Mouse (Mus musculus): Measurements from ENCODE around the gene Adk.

Adk gene

DNA sequence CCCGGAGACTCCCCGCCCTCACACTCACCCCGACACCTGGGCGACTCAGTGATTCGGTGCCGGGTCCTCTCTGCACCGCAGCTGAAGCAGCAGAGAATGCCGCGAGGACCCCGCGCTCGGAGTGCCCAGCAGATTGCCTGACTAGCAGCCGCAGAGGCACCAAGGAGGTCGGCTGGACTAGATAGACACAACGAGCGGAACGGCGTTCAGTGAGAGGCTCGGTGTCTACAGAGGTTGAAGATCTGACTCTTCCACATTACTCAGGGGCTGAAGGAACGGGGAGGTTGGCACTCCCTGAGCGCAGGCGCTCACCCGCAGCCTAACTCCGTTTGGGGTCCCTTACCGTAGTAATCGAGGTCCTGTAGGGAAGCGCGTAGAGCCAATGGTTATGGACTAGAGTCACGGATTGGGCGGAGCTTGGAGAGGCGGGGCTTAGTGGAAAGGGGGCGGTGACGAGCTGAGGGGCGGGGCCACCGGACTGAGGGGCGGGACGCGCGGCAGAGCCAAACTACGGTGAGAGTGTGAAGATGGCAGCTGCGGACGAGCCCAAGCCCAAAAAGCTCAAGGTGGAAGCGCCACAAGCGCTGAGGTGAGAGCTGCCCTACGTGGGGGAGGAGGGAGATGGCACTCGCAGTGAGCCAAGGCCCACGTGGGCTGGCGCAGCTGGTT is at the start of gene Adk, which contains the start of gene Ap3m1:
TSS of gene Adk (plus strand) at position 463 of the 669 bp plus-strand sequence.
TSS of gene Ap3m1 (minus strand) at position 397 of the 669 bp plus-strand sequence.
- in situ Hi-C loops (cut with MboI; ENCODE audit: low pct_unique_long_range_greater_than_20kb in 1 of 2, low sequenced_read_pairs in 2 of 2, unreplicated experiment in 1 of 2) = no loop called here

- in situ Hi-C loops (cut with MboI; ENCODE audit: low pct_unique_long_range_greater_than_20kb in 1 of 2, low sequenced_read_pairs in 2 of 2, unreplicated experiment in 1 of 2) = no loop called here
Measured at GRCm38 (mm10) chr14:21013800-21014334, 38.5 kb upstream of the Adk start.

- in situ Hi-C loops (cut with MboI; ENCODE audit: low pct_unique_long_range_greater_than_20kb in 1 of 2, low sequenced_read_pairs in 2 of 2, unreplicated experiment in 1 of 2) = no loop called here
Measured at GRCm38 (mm10) chr14:21017871-21018270, 34.5 kb upstream of the Adk start.

DNA sequence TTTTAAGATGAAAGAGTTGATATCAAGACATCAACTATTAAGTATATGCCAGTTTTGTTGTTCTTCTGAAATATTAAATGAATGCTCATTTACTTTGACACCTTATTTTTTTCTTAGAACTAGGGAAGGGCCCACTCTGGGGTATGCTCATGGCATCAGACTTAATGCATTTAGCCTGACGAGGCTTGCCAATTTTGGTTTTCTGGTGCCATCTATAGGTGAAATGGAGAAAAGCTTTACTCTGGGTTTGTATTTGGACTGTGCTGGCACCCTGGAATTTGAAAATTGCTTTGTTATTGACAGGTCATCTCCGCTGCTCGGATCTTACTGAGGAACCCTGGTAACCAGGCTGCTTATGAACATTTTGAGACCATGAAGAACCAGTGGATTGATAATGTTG is 33.4 kb upstream of the Adk start:
- in situ Hi-C loops (cut with MboI; ENCODE audit: low pct_unique_long_range_greater_than_20kb in 1 of 2, low sequenced_read_pairs in 2 of 2, unreplicated experiment in 1 of 2) = no loop called here

DNA sequence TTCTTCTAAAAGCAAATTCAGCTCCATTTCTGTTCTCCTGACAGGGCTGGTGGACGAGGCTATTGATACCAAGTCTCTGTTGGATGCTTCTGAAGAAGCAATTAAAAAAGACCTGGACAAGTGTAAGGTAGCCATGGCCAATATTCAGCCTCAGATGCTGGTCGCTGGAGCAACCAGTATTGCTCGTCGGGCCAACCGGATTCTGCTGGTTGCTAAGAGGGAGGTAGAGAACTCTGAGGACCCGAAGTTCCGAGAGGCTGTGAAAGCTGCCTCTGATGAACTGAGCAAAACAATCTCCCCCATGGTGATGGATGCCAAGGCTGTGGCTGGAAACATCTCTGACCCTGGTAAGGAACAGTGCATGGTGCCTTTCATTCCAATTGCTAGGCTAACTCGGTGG is 31.9 kb upstream of the Adk start:
- in situ Hi-C loops (cut with MboI; ENCODE audit: low pct_unique_long_range_greater_than_20kb in 1 of 2, low sequenced_read_pairs in 2 of 2, unreplicated experiment in 1 of 2) = no loop called here

- in situ Hi-C loops (cut with MboI; ENCODE audit: low pct_unique_long_range_greater_than_20kb in 1 of 2, low sequenced_read_pairs in 2 of 2, unreplicated experiment in 1 of 2) = no loop called here
Measured at GRCm38 (mm10) chr14:21027542-21027941, 24.8 kb upstream of the Adk start.

DNA sequence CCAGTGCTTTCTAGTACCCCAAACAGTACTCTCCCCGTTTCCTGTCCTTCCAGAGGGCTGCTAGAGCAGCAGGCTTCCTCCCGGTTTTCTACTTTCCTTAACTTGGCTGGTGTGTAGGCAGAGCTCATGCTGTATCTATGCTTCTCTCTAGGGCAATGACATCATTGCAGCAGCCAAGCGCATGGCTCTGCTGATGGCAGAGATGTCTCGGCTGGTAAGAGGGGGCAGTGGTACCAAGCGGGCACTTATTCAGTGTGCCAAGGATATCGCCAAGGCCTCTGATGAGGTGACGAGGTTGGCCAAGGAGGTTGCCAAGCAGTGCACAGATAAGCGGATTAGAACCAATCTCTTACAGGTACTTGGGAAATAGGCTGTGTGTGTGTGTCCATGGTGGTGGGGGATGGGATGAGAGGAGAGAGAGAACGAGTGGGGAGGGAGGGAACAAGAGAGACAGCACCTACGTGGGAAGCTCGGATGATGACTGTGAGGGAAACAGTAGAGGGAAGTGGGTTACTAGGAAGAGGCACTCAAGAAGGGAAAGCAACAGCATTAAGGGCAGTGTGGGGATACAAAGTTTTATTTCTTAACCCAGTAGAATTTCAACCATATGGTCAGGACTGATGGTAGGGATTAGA is 23.2 kb upstream of the Adk start:
- in situ Hi-C loops (cut with MboI; ENCODE audit: low pct_unique_long_range_greater_than_20kb in 1 of 2, low sequenced_read_pairs in 2 of 2, unreplicated experiment in 1 of 2) = no loop called here

DNA sequence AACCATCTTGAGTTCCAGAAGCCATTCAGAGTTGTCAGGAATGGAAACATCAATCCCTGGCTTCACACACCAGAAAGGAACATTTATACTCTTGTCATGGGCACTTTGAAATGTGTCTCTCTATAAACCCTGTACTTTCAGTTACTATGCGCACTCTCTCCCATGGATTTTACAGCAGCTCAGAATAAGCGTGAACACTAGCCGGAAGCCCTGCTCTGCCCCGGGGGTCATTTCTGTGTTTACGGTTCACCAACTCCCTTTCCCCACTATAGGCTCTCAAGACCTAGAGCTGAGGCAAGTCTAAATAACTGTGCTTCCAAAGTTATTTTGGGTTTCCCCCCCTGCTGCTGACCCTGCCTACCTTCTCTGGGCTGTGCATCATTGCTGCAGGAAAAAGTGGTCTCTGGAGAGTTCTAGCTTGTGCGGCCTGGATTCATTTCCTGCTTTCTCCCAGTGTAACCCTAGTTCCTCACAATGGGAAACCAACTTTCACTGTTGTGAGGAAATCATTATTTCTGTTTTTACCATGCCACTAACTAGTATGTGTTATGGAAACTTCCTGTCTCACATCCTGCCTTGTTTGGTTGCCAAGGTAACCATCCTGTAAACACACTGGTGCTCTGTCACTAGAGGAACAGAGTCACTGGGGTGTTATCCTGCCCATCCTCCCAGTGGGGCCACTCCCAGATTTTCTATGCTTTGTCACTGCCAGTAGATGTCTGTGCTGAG is 20.4 kb upstream of the Adk start:
- in situ Hi-C loops (cut with MboI; ENCODE audit: low pct_unique_long_range_greater_than_20kb in 1 of 2, low sequenced_read_pairs in 2 of 2, unreplicated experiment in 1 of 2) = no loop called here

- in situ Hi-C loops (cut with MboI; ENCODE audit: low pct_unique_long_range_greater_than_20kb in 1 of 2, low sequenced_read_pairs in 2 of 2, unreplicated experiment in 1 of 2) = no loop called here
Measured at GRCm38 (mm10) chr14:21034271-21034670, 18.1 kb upstream of the Adk start.

- in situ Hi-C loops (cut with MboI; ENCODE audit: low pct_unique_long_range_greater_than_20kb in 1 of 2, low sequenced_read_pairs in 2 of 2, unreplicated experiment in 1 of 2) = no loop called here
Measured at GRCm38 (mm10) chr14:21034791-21035190, 17.6 kb upstream of the Adk start.

DNA sequence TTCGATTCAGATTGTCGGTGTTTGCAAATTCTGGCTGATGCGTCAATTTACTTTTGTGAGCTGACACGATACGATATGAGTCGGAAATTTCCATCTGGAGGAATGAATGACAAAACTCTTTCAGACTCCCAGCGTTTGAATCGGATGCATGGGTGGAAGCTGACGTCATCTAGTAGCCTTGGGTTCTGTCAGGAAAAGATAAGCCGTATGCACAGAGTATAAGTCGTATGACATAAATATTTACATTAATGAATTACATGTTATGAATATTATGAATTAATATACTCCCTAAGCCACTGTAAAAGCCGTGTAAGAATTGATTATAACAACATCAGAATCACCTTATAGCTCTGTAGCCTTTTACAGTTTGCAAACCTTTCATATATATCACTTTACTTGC is 13.3 kb upstream of the Adk start:
- in situ Hi-C loops (cut with MboI; ENCODE audit: low pct_unique_long_range_greater_than_20kb in 1 of 2, low sequenced_read_pairs in 2 of 2, unreplicated experiment in 1 of 2) = no loop called here

GRCm38 (mm10) chr14:21039623-21040022 is 12.8 kb upstream of the Adk start:
- in situ Hi-C loops (cut with MboI; ENCODE audit: low pct_unique_long_range_greater_than_20kb in 1 of 2, low sequenced_read_pairs in 2 of 2, unreplicated experiment in 1 of 2) = no loop called here

- in situ Hi-C loops (cut with MboI; ENCODE audit: low pct_unique_long_range_greater_than_20kb in 1 of 2, low sequenced_read_pairs in 2 of 2, unreplicated experiment in 1 of 2) = no loop called here
Measured at GRCm38 (mm10) chr14:21047840-21048239, 4.5 kb upstream of the Adk start.

- in situ Hi-C loops (cut with MboI; ENCODE audit: low pct_unique_long_range_greater_than_20kb in 1 of 2, low sequenced_read_pairs in 2 of 2, unreplicated experiment in 1 of 2) = no loop called here
Measured at GRCm38 (mm10) chr14:21048879-21049278, 3.5 kb upstream of the Adk start.

- in situ Hi-C loops (cut with MboI; ENCODE audit: low pct_unique_long_range_greater_than_20kb in 1 of 2, low sequenced_read_pairs in 2 of 2, unreplicated experiment in 1 of 2) = no loop called here
Measured at GRCm38 (mm10) chr14:21050734-21051133, 1.6 kb upstream of the Adk start.

- in situ Hi-C loops (cut with MboI; ENCODE audit: low pct_unique_long_range_greater_than_20kb in 1 of 2, low sequenced_read_pairs in 2 of 2, unreplicated experiment in 1 of 2) = no loop called here
Measured at GRCm38 (mm10) chr14:21051380-21052111, 828 bp upstream of the Adk start.

GRCm38 (mm10) chr14:21052781-21053130 is 382 bp downstream of the Adk start:
- in situ Hi-C loops (cut with MboI; ENCODE audit: low pct_unique_long_range_greater_than_20kb in 1 of 2, low sequenced_read_pairs in 2 of 2, unreplicated experiment in 1 of 2) = no loop called here

GRCm38 (mm10) chr14:21053151-21053550 is 777 bp downstream of the Adk start:
- in situ Hi-C loops (cut with MboI; ENCODE audit: low pct_unique_long_range_greater_than_20kb in 1 of 2, low sequenced_read_pairs in 2 of 2, unreplicated experiment in 1 of 2) = no loop called here

- in situ Hi-C loops (cut with MboI; ENCODE audit: low pct_unique_long_range_greater_than_20kb in 1 of 2, low sequenced_read_pairs in 2 of 2, unreplicated experiment in 1 of 2) = no loop called here
Measured at GRCm38 (mm10) chr14:21053586-21053985, 1.2 kb downstream of the Adk start.

Data from mouse embryonic stem cell (cell line).